Mouse (Mus musculus) CH12.LX (cell line): Measurements from ENCODE around the gene Mfsd11. TPM values are rescaled to one million over a fixed set of nuclear protein-coding genes. Genes with fewer than 3 reads are reported as not detected.

Experiments used
- DNase-seq: peaks from one replicate; pipeline ENCODE4 v3.0.0-alpha.2; 2013; ENCODE audit errors: extremely low read depth
- H3K27ac ChIP-seq: 2 replicates; pipeline ENCODE4 v1.5.1; 2012; ENCODE audit warnings: low read depth, mild to moderate bottlenecking, control low read depth, moderate library complexity; ENCODE audit not compliant: insufficient read depth
- H3K27me3 ChIP-seq: replicated peaks from 2 replicates; pipeline ENCODE3; 2012; ENCODE audit warnings: inconsistent platforms
- H3K36me3 ChIP-seq, 2 experiments: replicated peaks in 1 of 2; 2 replicates each; pipeline versions ENCODE3 to v1.6.1; 2012; ENCODE audit warnings: inconsistent platforms in 1 of 2, low read length in 1 of 2, mild to moderate bottlenecking in 1 of 2, mixed read lengths in 1 of 2, moderate library complexity in 1 of 2; ENCODE audit not compliant: control insufficient read depth in 1 of 2, insufficient read depth in 1 of 2
- H3K4me1 ChIP-seq, 2 experiments: 2 replicates each; pipeline ENCODE4 v1.6.1; 2012; ENCODE audit warnings: inconsistent platforms in 1 of 2, moderate library complexity in 1 of 2; ENCODE audit not compliant: insufficient read depth in 2 of 2, control insufficient read depth in 1 of 2
- H3K4me2 ChIP-seq: 2 replicates; pipeline ENCODE4 v1.6.1; 2012; ENCODE audit warnings: low read depth, mild to moderate bottlenecking, control low read depth; ENCODE audit not compliant: poor library complexity, insufficient read depth, severe bottlenecking
- H3K4me3 ChIP-seq, 3 experiments: fragments of 150-350 bp in 1 of 3; sonication (generic) in 1 of 3; replicated peaks in 1 of 3; 2 replicates each; pipeline versions ENCODE3 to v1.5.1; 2011 to 2012; ENCODE audit warnings: low read depth in 2 of 3, low read length in 2 of 3, mild to moderate bottlenecking in 2 of 3, moderate library complexity in 2 of 3, control low read depth in 1 of 3, improper control_type of control experiment in 1 of 3, inconsistent platforms in 1 of 3, mixed read lengths in 1 of 3; ENCODE audit not compliant: poor library complexity in 1 of 3
- H3K79me2 ChIP-seq: replicated peaks from 2 replicates; pipeline ENCODE4 v1.6.1; 2012; ENCODE audit warnings: mild to moderate bottlenecking, moderate library complexity; ENCODE audit not compliant: control insufficient read depth, poor library complexity, insufficient read depth, severe bottlenecking; ENCODE audit errors: extremely low read depth
- H3K9ac ChIP-seq: 2 replicates; pipeline ENCODE4 v1.6.1; 2012; ENCODE audit warnings: low read depth, mild to moderate bottlenecking, control low read depth, moderate library complexity; ENCODE audit not compliant: insufficient read depth
- H3K9me3 ChIP-seq: replicated peaks from 2 replicates; pipeline ENCODE3; 2012; ENCODE audit warnings: low read length, inconsistent platforms, mixed read lengths
- CHD1 ChIP-seq: IDR thresholded peaks from 2 replicates; pipeline ENCODE4 v1.6.1; 2012; ENCODE audit warnings: low read depth, low read length, improper control_type of control experiment, inconsistent platforms
- CTCF ChIP-seq, 2 experiments: IDR thresholded peaks in 1 of 2; conservative IDR thresholded peaks in 1 of 2; 2 replicates each; pipeline ENCODE4 v1.5.1; 2011 to 2012; ENCODE audit warnings: low read depth in 2 of 2, low read length in 2 of 2, improper control_type of control experiment in 1 of 2, inconsistent platforms in 1 of 2, mild to moderate bottlenecking in 1 of 2, moderate library complexity in 1 of 2
- E2F4 ChIP-seq: IDR thresholded peaks from 2 replicates; pipeline ENCODE4 v1.6.1; 2011; ENCODE audit warnings: low read depth, low read length, improper control_type of control experiment; ENCODE audit not compliant: insufficient replicate concordance
- EP300 ChIP-seq: IDR thresholded peaks from 2 replicates; pipeline ENCODE4 v1.6.1; 2011; ENCODE audit warnings: low read length, improper control_type of control experiment
- HCFC1 ChIP-seq: IDR thresholded peaks from 2 replicates; pipeline ENCODE4 v1.6.1; 2012; ENCODE audit warnings: low read depth, mild to moderate bottlenecking, inconsistent platforms, low read length, improper control_type of control experiment
- IRF4 ChIP-seq: IDR thresholded peaks from 2 replicates; pipeline ENCODE4 v1.6.1; 2014; ENCODE audit warnings: low read depth, mild to moderate bottlenecking, inconsistent platforms, low read length, improper control_type of control experiment
- JUN ChIP-seq: IDR thresholded peaks from 2 replicates; pipeline ENCODE4 v1.6.1; 2011; ENCODE audit warnings: low read depth, mild to moderate bottlenecking, low read length, improper control_type of control experiment, moderate library complexity; ENCODE audit not compliant: insufficient read depth
- JUND ChIP-seq: conservative IDR thresholded peaks from 2 replicates; pipeline ENCODE4 v1.6.1; 2011; ENCODE audit warnings: low read depth, low read length, improper control_type of control experiment
- KAT2A ChIP-seq: IDR thresholded peaks from 2 replicates; pipeline ENCODE4 v1.6.1; 2012; ENCODE audit warnings: low read length, improper control_type of control experiment, inconsistent platforms; ENCODE audit not compliant: insufficient replicate concordance
- MAX ChIP-seq: IDR thresholded peaks from 2 replicates; pipeline ENCODE4 v1.6.1; 2011; ENCODE audit warnings: low read length, improper control_type of control experiment
- MAZ ChIP-seq: IDR thresholded peaks from 2 replicates; pipeline ENCODE4 v1.6.1; 2012; ENCODE audit warnings: low read depth, mild to moderate bottlenecking, inconsistent platforms, low read length, improper control_type of control experiment, moderate library complexity
- MEF2A ChIP-seq: IDR thresholded peaks from 2 replicates; pipeline ENCODE4 v1.6.1; 2014; ENCODE audit warnings: low read depth, mild to moderate bottlenecking, inconsistent platforms, low read length, improper control_type of control experiment, borderline replicate concordance
- MXI1 ChIP-seq: IDR thresholded peaks from 2 replicates; pipeline ENCODE4 v1.6.1; 2011; ENCODE audit warnings: mild to moderate bottlenecking, low read depth, low read length, improper control_type of control experiment
- POLR2A ChIP-seq: IDR thresholded peaks from 2 replicates; pipeline ENCODE4 v1.6.1; 2011; ENCODE audit warnings: low read depth, mild to moderate bottlenecking, improper control_type of control experiment, low read length
- POLR2AphosphoS2 ChIP-seq: IDR thresholded peaks from 2 replicates; pipeline ENCODE4 v1.6.1; 2011; ENCODE audit warnings: low read depth, low read length, improper control_type of control experiment
- SMC3 ChIP-seq: IDR thresholded peaks from 2 replicates; pipeline ENCODE4 v1.6.1; 2011; ENCODE audit warnings: low read depth, low read length, improper control_type of control experiment
- TBP ChIP-seq: conservative IDR thresholded peaks from 2 replicates; pipeline ENCODE4 v1.6.1; 2011; ENCODE audit warnings: low read depth, low read length, improper control_type of control experiment
- TCF12 ChIP-seq: IDR thresholded peaks from 2 replicates; pipeline ENCODE4 v1.6.1; 2014; ENCODE audit warnings: low read depth, mild to moderate bottlenecking, inconsistent platforms, low read length, improper control_type of control experiment
- UBTF ChIP-seq: IDR thresholded peaks from 2 replicates; pipeline ENCODE4 v1.6.1; 2012; ENCODE audit warnings: low read depth, mild to moderate bottlenecking, inconsistent platforms, low read length, improper control_type of control experiment, moderate library complexity
- USF1 ChIP-seq: IDR thresholded peaks from 2 replicates; pipeline ENCODE4 v1.6.1; 2014; ENCODE audit warnings: low read depth, mild to moderate bottlenecking, inconsistent platforms, low read length, improper control_type of control experiment
- ZC3H11A ChIP-seq: IDR thresholded peaks from 2 replicates; pipeline ENCODE4 v1.6.1; 2012; ENCODE audit warnings: low read depth, mild to moderate bottlenecking, inconsistent platforms, low read length, improper control_type of control experiment
- dilution Hi-C: fragments of 300-500 bp; cut with MboI; formaldehyde crosslinking; loops from 2 replicates; pipeline ENCODE4 v1.14.3; 2020; ENCODE audit warnings: low sequenced_read_pairs; ENCODE audit not compliant: extremely low pct_unique_long_range_greater_than_20kb, extremely low pct_ligation_motif_present
- in situ Hi-C: fragments of 300-500 bp; cut with MboI; formaldehyde crosslinking; loops from 3 replicates; pipeline ENCODE4 v1.14.3; 2019; ENCODE audit warnings: low sequenced_read_pairs, low pct_ligation_motif_present, low pct_unique_long_range_greater_than_20kb, mixed read lengths
- polyA plus RNA-seq: library from polyadenylated mRNA; unstranded; fragments of >175 nt; gene quantifications from 2 replicates; pipeline ENCODE4 v1.2.1, GENCODE M21; 2012; ENCODE audit warnings: low read depth; ENCODE audit not compliant: insufficient read length
- total RNA-seq, 2 experiments: library from RNA; depleted of rRNA; stranded (reverse); fragments of 300-350 nt in 1 of 2; fragments of >200 nt in 1 of 2; gene quantifications; 2 replicates each; pipeline ENCODE4 v1.2.3; 2012 to 2014

Mfsd11 gene
- total and polyA plus RNA-seq, 3 experiments = 4.1 to 17.7 (median 13.2) TPM

DNA sequence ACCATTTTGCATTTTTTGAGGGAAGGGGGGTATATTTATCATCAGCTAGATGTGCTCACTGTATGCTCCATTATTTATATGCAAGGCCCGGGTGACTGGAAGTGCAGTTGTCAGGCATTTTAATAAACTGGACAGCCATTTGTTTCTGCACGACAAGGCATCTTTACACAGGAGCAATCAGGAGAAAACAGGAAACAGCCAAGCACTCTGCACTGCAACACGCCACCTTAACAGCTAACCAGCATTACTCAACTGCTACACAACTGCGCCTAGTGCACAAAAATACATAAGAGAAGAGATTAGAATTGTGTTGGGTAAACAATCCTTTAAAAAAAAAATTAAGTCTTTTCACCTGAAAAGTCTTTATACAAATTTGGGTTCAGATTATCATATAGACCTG lies 2.2 kb upstream of the Mfsd11 start:
- in situ Hi-C loops = no loop called here
- peaks cover 63% of the 10 kb centered on the region for H3K79me2 ChIP-seq
- peaks cover 5 to 60% of the 10 kb centered on the region in 2 experiments; a peak in 3 of 4 replicates for H3K4me1 ChIP-seq
- H3K27me3 ChIP-seq = no peaks in the 10 kb centered on the region
- TF ChIP-seq TCF12 (no peak), HCFC1 (no peak), JUND (no peak), JUN (no peak), E2F4 (no peak), CHD1 (no peak), POLR2AphosphoS2 (no peak), CTCF (conservative IDR thresholded peaks at IDR 0.05 in 1 of 2, IDR thresholded peaks at IDR 0.05 in 1 of 2; ENCODE audit: low read depth in 2 of 2, low read length in 2 of 2) (no peak), USF1 (no peak), EP300 (no peak), MEF2A (no peak), SMC3 (no peak), MXI1 (no peak), MAZ (no peak), KAT2A (no peak), MAX (no peak), IRF4 (no peak), POLR2A (no peak; the same call in 1 of the 2 replicates), UBTF (no peak)
- peak overlapping the region; percentile 30 to 95 (median 88) for H3K4me3 ChIP-seq
- dilution Hi-C loops = no loop called here
- peak overlapping the region; percentile 86 for H3K4me2 ChIP-seq
- H3K9me3 ChIP-seq = no peaks in the 10 kb centered on the region
- peaks cover 29 to 56% of the 10 kb centered on the region in 2 experiments for H3K36me3 ChIP-seq
- DNase-seq = peak; percentile 27
- H3K9ac ChIP-seq = peak overlapping the region; percentile 92; the same call in 1 of the 2 replicates
- H3K27ac ChIP-seq = no peak overlapping the region

- no peaks in the 10 kb centered on the region for H3K9me3 ChIP-seq
- peaks cover 29 to 53% of the 10 kb centered on the region in 2 experiments for H3K36me3 ChIP-seq
- TF ChIP-seq TBP (0 out of 2 replicates have a peak, but pooled peaks have one; percentile 3), ZC3H11A (no peak), MAX (no peak)
- peaks cover 5 to 53% of the 10 kb centered on the region in 2 experiments; a peak in 3 of 4 replicates for H3K4me1 ChIP-seq
- H3K9ac ChIP-seq = peak overlapping the region; percentile 92
- H3K79me2 ChIP-seq = peaks cover 57% of the 10 kb centered on the region
- dilution Hi-C loops (no loop called here), in situ Hi-C loops (no loop called here)
- H3K4me2 ChIP-seq = peak overlapping the region; percentile 83
- H3K27me3 ChIP-seq = no peaks in the 10 kb centered on the region
- no peak overlapping the region for H3K27ac ChIP-seq
- DNase-seq = peak; percentile 25
- H3K4me3 ChIP-seq = peak overlapping the region; percentile 88 to 95 (median 92)
These were observed 1.3 kb upstream of the Mfsd11 start for GRCm38 (mm10) chr11:116850833-116851477.
